Mouse (Mus musculus) forebrain, embryonic 14.5 days (tissue): ENCODE results near the gene Atxn7l2. TPM values are rescaled to one million over a fixed set of nuclear protein-coding genes. Genes with fewer than 3 reads are reported as not detected.

Experiments
- ATAC-seq: fragments of 200-750 bp; cut with Nextera tagmentation; 2 replicates; pipeline ENCODE4 v1.8.0; 2017; ENCODE audit warnings: mild to moderate bottlenecking, moderate library complexity
- DNase-seq: peaks from one replicate; pipeline ENCODE4 v3.0.0-alpha.2; 2015; ENCODE audit warnings: low spot score
- H3K27ac ChIP-seq: fragments of 300-500 bp; sonication (generic); 2 replicates; pipeline ENCODE4 v1.5.1; 2014; ENCODE audit warnings: low read depth, mild to moderate bottlenecking, control low read depth, low read length, moderate library complexity
- H3K27me3 ChIP-seq: fragments of 300-500 bp; sonication (generic); replicated peaks from 2 replicates; pipeline ENCODE4 v1.6.1; 2014; ENCODE audit warnings: low read length, control low read depth, mixed read lengths; ENCODE audit not compliant: control insufficient read depth, insufficient read depth
- H3K36me3 ChIP-seq: fragments of 300-500 bp; sonication (generic); 2 replicates; pipeline ENCODE4 v1.6.1; 2014; ENCODE audit warnings: low read length, control low read depth; ENCODE audit not compliant: control insufficient read depth, insufficient read depth
- H3K4me1 ChIP-seq: fragments of 300-500 bp; sonication (generic); 2 replicates; pipeline ENCODE4 v1.6.1; 2014; ENCODE audit warnings: antibody characterized with exemption, low read length, control low read depth; ENCODE audit not compliant: control insufficient read depth, insufficient read depth
- H3K4me2 ChIP-seq: fragments of 300-500 bp; sonication (generic); 2 replicates; pipeline ENCODE4 v1.6.1; 2014; ENCODE audit warnings: mild to moderate bottlenecking, control low read depth, low read length
- H3K4me3 ChIP-seq: fragments of 300-500 bp; sonication (generic); 2 replicates; pipeline ENCODE4 v1.5.1; 2014; ENCODE audit warnings: low read depth, low read length, control low read depth
- H3K9ac ChIP-seq: fragments of 300-500 bp; sonication (generic); 2 replicates; pipeline ENCODE4 v1.6.1; 2014; ENCODE audit warnings: mild to moderate bottlenecking, low read length, control low read depth, moderate library complexity
- H3K9me3 ChIP-seq: fragments of 300-500 bp; sonication (generic); replicated peaks from 2 replicates; pipeline ENCODE4 v1.6.1; 2016; ENCODE audit warnings: low read length, control low read depth, mixed read lengths; ENCODE audit not compliant: control insufficient read depth
- WGBS: fragments of 180-500 bp; shearing (Covaris S2); extraction: QIAGEN DNeasy Blood & Tissue Kit; methylation state at CpG from one replicate; pipeline ENCODE4 v1.1.7; 2014; 5-methylcytosine and 5-hydroxymethylcytosine counted together
- polyA plus RNA-seq: library from polyadenylated mRNA; unstranded; fragments of >200 nt; fragmentation: Nextera tagmentation; extraction: Ambion mirVana; gene quantifications from 2 replicates; pipeline ENCODE4 v1.2.1, GENCODE M21; 2014

Gene Atxn7l2
- polyA plus RNA-seq, 1 experiment from 2014 or later, result 24.1 TPM

DNA sequence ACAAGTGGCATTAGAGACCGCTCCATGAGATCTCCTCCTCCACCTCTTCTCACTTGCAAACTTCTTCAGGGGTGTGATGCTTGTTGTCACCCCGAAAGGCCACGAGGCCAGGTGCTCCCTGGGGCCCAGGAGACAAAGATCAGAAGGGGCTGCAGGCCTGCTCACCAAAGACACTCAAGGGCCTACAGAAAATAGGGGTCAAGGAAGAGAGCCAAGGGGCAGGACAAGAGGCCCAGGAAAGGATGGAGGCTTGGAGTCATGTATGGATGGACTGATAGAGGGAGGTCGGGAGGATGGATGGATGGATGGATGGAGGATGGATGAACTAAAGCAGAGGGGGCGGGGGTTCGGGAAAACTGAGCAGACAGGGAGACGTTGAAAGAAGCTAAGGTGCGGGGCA lies 1.2 kb downstream of the Atxn7l2 start:
- peaks cover 37% of the 10 kb centered on the region for H3K36me3 ChIP-seq
- no peaks in the 10 kb centered on the region for H3K9me3 ChIP-seq
- peak overlapping the region; percentile 82 for H3K9ac ChIP-seq
- peak overlapping the region; percentile 87 for H3K4me2 ChIP-seq
- no peaks in the 10 kb centered on the region for H3K27me3 ChIP-seq
- DNase-seq (no peak), ATAC-seq (peak; percentile 1; the same call in 1 of the 2 replicates)
- peaks cover 32% of the 10 kb centered on the region for H3K4me1 ChIP-seq
- WGBS, result 5% methylated on average over 8 of the region's 8 CpGs
- peak overlapping the region; percentile 64 for H3K4me3 ChIP-seq
- peak overlapping the region; percentile 97 for H3K27ac ChIP-seq

- H3K27ac ChIP-seq, result no peak overlapping the region
- peak overlapping the region; percentile 82 for H3K9ac ChIP-seq
- peak overlapping the region; percentile 87 for H3K4me2 ChIP-seq
- H3K4me3 ChIP-seq, result peak overlapping the region; percentile 64
- H3K36me3 ChIP-seq, result peaks cover 43% of the 10 kb centered on the region
- H3K4me1 ChIP-seq, result peaks cover 32% of the 10 kb centered on the region
- ATAC-seq (no peak), DNase-seq (no peak)
- H3K27me3 ChIP-seq, result no peaks in the 10 kb centered on the region
- WGBS, result 47% methylated on average over 3 of the region's 3 CpGs
- no peaks in the 10 kb centered on the region for H3K9me3 ChIP-seq
These were observed 1.7 kb downstream of the Atxn7l2 start for GRCm38 (mm10) chr3:108209001-108209400.

DNA sequence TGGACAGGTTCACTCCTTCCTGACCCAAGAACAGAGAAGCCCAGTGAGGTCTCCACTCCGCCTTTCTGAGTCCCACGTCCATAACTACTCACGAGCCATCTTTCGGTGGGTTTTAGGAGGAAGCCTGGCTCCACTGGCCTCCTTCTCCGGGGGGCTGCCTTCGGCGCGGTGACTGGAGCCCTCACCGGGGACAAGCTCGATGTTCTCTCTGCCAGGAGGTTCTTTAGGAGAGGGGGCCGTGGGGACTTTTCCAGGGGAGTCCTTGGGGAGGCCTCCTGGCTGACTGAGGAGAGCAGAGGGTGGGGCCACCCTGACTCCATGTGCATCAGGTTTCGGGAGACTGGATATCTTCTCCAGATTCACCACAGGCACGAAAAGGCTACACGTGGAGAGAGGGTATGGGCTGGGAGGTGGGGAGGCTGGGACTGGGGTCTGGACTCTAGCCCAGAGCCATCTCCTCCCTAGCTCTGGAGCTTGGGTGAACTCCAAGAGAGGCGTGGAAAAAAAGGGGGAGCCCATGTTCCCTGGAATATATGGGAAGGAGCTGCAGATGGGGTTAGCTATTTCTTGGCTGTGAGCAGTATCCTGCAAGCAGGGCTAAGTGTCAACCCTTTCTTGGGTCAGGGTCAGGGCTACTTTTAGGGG lies 3.9 kb downstream of the Atxn7l2 start:
- H3K27ac ChIP-seq, result peak overlapping the region; percentile 23; the same call in 1 of the 2 replicates
- H3K4me2 ChIP-seq, result 0 out of 2 replicates have a peak overlapping the region, but pooled peaks have one; percentile 9
- peaks cover 23% of the 10 kb centered on the region for H3K4me1 ChIP-seq
- H3K4me3 ChIP-seq, result no peak overlapping the region
- H3K9ac ChIP-seq, result no peak overlapping the region
- peaks cover 64% of the 10 kb centered on the region for H3K36me3 ChIP-seq
- no peaks in the 10 kb centered on the region for H3K9me3 ChIP-seq
- ATAC-seq (no peak), DNase-seq (peak; percentile 72)
- no peaks in the 10 kb centered on the region for H3K27me3 ChIP-seq
- 81% methylated on average over 15 of the region's 15 CpGs for WGBS

GRCm38 (mm10) chr3:108205601-108206000 lies 5.1 kb downstream of the Atxn7l2 start:
- H3K9me3 ChIP-seq, result no peaks in the 10 kb centered on the region
- H3K9ac ChIP-seq, result no peak overlapping the region
- DNase-seq (no peak), ATAC-seq (no peak)
- H3K36me3 ChIP-seq, result peaks cover 67% of the 10 kb centered on the region
- WGBS, result 97% methylated on average over 8 of the region's 8 CpGs
- no peak overlapping the region for H3K4me2 ChIP-seq
- no peak overlapping the region for H3K27ac ChIP-seq
- no peak overlapping the region for H3K4me3 ChIP-seq
- H3K4me1 ChIP-seq, result peaks cover 24% of the 10 kb centered on the region
- H3K27me3 ChIP-seq, result no peaks in the 10 kb centered on the region

GRCm38 (mm10) chr3:108204470-108204869 lies 6.3 kb downstream of the Atxn7l2 start:
- H3K4me1 ChIP-seq, result peaks cover 24% of the 10 kb centered on the region
- H3K27ac ChIP-seq, result no peak overlapping the region
- H3K27me3 ChIP-seq, result no peaks in the 10 kb centered on the region
- DNase-seq (no peak), ATAC-seq (no peak)
- H3K36me3 ChIP-seq, result peaks cover 67% of the 10 kb centered on the region
- no peak overlapping the region for H3K9ac ChIP-seq
- H3K4me3 ChIP-seq, result no peak overlapping the region
- no peak overlapping the region for H3K4me2 ChIP-seq
- WGBS, result 92% methylated on average over 11 of the region's 11 CpGs
- H3K9me3 ChIP-seq, result no peaks in the 10 kb centered on the region

- Histone ChIP-seq H3K9ac (no peak overlapping the region), H3K36me3 (peaks cover 74% of the 10 kb centered on the region), H3K4me2 (no peak overlapping the region), H3K9me3 (no peaks in the 10 kb centered on the region), H3K27me3 (no peaks in the 10 kb centered on the region), H3K4me1 (peaks cover 17% of the 10 kb centered on the region), H3K4me3 (no peak overlapping the region), H3K27ac (no peak overlapping the region)
- DNase-seq, result peak; percentile 71
- 81% methylated on average over 11 of the region's 11 CpGs for WGBS
- ATAC-seq, result no peak
These were observed 7.0 kb downstream of the Atxn7l2 start for GRCm38 (mm10) chr3:108203621-108204325.

- peaks cover 12% of the 10 kb centered on the region for H3K4me1 ChIP-seq
These were observed 7.5 kb downstream of the Atxn7l2 start for GRCm38 (mm10) chr3:108203212-108203611.

DNA sequence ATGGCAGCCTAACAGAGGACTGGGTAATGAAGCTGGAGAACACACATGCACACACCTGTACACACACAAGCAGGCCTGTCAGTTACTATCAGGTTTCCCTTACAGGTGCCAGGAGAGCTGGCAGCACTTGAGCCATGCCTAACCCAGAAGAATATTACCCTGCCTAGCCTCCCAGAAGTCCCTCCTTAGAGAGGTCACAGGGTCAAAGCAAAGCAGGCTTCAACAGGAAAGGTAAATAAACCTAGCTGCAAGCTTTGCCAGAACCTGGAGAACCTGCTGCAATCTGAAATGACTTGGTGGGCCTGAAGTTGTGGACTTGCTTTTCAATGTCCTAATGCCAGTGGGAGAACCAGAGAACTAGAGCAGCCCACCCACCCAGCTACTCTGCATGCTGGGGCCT lies 8.2 kb downstream of the Atxn7l2 start:
- H3K36me3 ChIP-seq, result peaks cover 72% of the 10 kb centered on the region
- no peak for ATAC-seq
- H3K27me3 ChIP-seq, result no peaks in the 10 kb centered on the region

More at GRCm38 (mm10) chr3:108203212-108203611, 7.5 kb downstream of the Atxn7l2 start:
- 95% methylated on average over 13 of the region's 13 CpGs for WGBS
- Histone ChIP-seq H3K9ac (no peak overlapping the region), H3K36me3 (peaks cover 77% of the 10 kb centered on the region), H3K4me3 (no peak overlapping the region), H3K27ac (no peak overlapping the region), H3K9me3 (no peaks in the 10 kb centered on the region), H3K27me3 (no peaks in the 10 kb centered on the region), H3K4me2 (no peak overlapping the region)
- DNase-seq, result no peak
- no peak for ATAC-seq

More for the DNA sequence above, 8.2 kb downstream of the Atxn7l2 start:
- Histone ChIP-seq H3K9me3 (no peaks in the 10 kb centered on the region), H3K4me1 (peaks cover 9% of the 10 kb centered on the region), H3K4me2 (no peak overlapping the region), H3K4me3 (no peak overlapping the region), H3K9ac (no peak overlapping the region), H3K27ac (no peak overlapping the region)
- no peak for DNase-seq
